Mouse (Mus musculus) CD4-positive, CD25-positive, alpha-beta regulatory T cell, adult 4 months (primary cell): ENCODE results near the gene Acot8. TPM values are rescaled to one million over a fixed set of nuclear protein-coding genes. Genes with fewer than 3 reads are reported as not detected.
A peak's percentile ranks its signal among the peaks of the same experiment; 100 is the strongest.

Experiments
- ATAC-seq: one replicate; pipeline ENCODE4 v1.8.0; 2017
- polyA plus RNA-seq, 2 experiments: library from polyadenylated mRNA; unstranded; fragments of 100-300 nt; shearing (Covaris generic); gene quantifications; one replicate each; pipeline ENCODE4 v1.2.1; 2017

Gene Acot8
- 10 to 100 TPM; 32.5 to 42.2 TPM for polyA plus RNA-seq

- ATAC-seq, result peak; percentile 97
Observed at GRCm38 (mm10) chr2:164804533-164805331, at the start of gene Acot8, which contains the start of gene Zswim3. Acot8 (minus strand) TSS chr2:164804882. Zswim3 (plus strand) TSS chr2:164805098.

GRCm38 (mm10) chr2:164850061-164850460 lies 45.4 kb upstream of the Acot8 start:
- peak; percentile 98 for ATAC-seq

GRCm38 (mm10) chr2:164845782-164846181 lies 41.1 kb upstream of the Acot8 start:
- ATAC-seq, result no peak

GRCm38 (mm10) chr2:164835164-164835563 lies 30.5 kb upstream of the Acot8 start:
- no peak for ATAC-seq

- no peak for ATAC-seq
Observed at GRCm38 (mm10) chr2:164834531-164834930, 29.8 kb upstream of the Acot8 start.

- ATAC-seq, result peak; percentile 61
Observed at GRCm38 (mm10) chr2:164833314-164833959, 28.8 kb upstream of the Acot8 start, which contains the start of gene Neurl2. Neurl2 (minus strand) TSS chr2:164833456.

GRCm38 (mm10) chr2:164832748-164833301 lies 28.1 kb upstream of the Acot8 start, which contains the start of gene Ctsa:
Ctsa (plus strand) TSS chr2:164832873.
- ATAC-seq, result peak; percentile 89

- peak; percentile 1 for ATAC-seq
Observed at GRCm38 (mm10) chr2:164832032-164832747, 27.5 kb upstream of the Acot8 start.

- ATAC-seq, result no peak
Observed at GRCm38 (mm10) chr2:164831029-164831428, 26.3 kb upstream of the Acot8 start.

GRCm38 (mm10) chr2:164829090-164829489 lies 24.4 kb upstream of the Acot8 start:
- no peak for ATAC-seq

GRCm38 (mm10) chr2:164828437-164828836 lies 23.8 kb upstream of the Acot8 start, which contains the start of gene Spata25:
Spata25 (minus strand) TSS chr2:164828537.
- no peak for ATAC-seq

- no peak for ATAC-seq
Observed at GRCm38 (mm10) chr2:164827146-164827850, 22.6 kb upstream of the Acot8 start.

- no peak for ATAC-seq
Observed at GRCm38 (mm10) chr2:164825521-164825920, 20.8 kb upstream of the Acot8 start.

GRCm38 (mm10) chr2:164823969-164824368 lies 19.3 kb upstream of the Acot8 start:
- no peak for ATAC-seq

GRCm38 (mm10) chr2:164823181-164823585 lies 18.5 kb upstream of the Acot8 start:
- ATAC-seq, result no peak

GRCm38 (mm10) chr2:164822636-164823165 lies 18.0 kb upstream of the Acot8 start, which contains the start of gene Zswim1:
Zswim1 (plus strand) TSS chr2:164822686.
- peak; percentile 100 for ATAC-seq

- no peak for ATAC-seq
Observed at GRCm38 (mm10) chr2:164821060-164821459, 16.4 kb upstream of the Acot8 start.

GRCm38 (mm10) chr2:164817703-164818102 lies 13.0 kb upstream of the Acot8 start:
- ATAC-seq, result no peak

- no peak for ATAC-seq
Observed at GRCm38 (mm10) chr2:164817206-164817605, 12.5 kb upstream of the Acot8 start.

- ATAC-seq, result no peak
Observed at GRCm38 (mm10) chr2:164815821-164816220, 11.1 kb upstream of the Acot8 start.

- ATAC-seq, result no peak
Observed at GRCm38 (mm10) chr2:164815348-164815747, 10.7 kb upstream of the Acot8 start.

- no peak for ATAC-seq
Observed at GRCm38 (mm10) chr2:164813557-164813956, 8.9 kb upstream of the Acot8 start.
